Mouse (Mus musculus): ENCODE data around the gene Auh.

Gene Auh

DNA sequence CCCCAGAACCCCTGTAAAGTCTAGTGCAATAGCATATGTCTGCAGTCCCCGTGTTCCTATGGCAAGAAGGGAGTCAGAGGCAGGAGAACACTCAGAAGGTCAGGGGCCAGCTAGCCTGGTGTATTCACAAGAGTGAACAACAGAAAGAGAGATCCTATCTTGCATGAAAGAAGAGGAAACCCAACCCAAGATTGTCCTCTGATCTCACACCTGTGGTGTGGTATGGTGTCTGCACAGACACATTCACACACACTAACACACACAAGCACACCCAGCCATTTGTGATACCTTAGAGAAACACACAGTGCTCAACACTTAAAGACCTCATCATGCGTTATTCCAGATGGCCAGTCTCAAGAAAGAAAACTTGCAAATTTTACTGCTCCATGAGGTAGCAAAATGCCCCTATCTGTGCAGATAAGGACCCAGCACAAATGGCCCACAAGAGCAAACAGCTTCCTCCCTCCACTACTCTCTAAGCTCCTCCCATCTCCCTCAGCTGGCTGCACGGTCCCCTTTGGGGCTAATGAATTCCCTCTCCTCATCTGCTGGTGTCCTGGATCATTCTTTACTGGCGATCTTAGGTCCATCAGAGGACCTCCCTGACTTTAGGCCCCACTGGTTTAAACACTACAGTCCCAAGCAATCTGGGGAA, 128.7 kb downstream of the Auh start:
- DNase-seq (ENCODE audit: low spot score in 2 of 2), result no peak

DNA sequence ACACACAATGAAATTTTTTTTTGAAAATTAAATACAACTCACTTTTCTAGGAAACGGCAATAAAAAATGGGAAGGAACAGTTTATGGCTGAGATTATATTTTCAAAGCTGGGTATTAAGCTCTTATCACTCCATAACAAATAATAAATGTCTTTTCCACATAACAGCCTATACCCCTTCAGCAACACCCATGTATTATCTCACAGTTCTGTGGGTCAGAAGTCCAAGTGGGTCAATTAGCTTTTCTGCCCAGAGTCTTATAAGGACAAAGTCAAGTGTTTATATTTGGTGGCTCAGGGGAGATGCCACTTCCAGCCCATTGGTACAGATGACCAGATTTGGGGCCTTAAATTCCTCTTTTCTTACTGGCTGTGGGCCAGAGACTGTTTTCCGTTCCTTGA, 129.4 kb downstream of the Auh start:
- DNase-seq (ENCODE audit: low spot score in 2 of 2), result no peak

DNA sequence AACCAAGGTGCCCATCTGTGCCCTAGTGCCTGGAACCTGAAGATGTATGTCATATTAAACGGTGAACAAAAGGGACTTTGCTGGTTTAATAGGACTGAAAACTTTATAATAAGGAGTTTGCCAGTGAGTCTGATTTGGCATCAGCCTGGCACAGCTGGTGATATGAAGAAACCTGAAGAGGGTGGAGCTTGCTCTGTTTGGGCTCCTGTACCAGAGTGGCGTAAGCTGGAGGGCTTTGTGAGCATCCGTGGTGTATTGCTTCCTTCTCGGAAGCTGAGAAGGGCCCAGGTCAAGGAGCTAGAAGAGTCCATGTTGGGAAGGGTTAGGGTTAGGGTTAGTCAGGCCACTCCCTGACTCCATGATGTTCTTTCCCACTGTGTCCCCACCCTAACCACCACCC, 135.2 kb downstream of the Auh start:
- no peak for DNase-seq (ENCODE audit: low spot score in 2 of 2)

DNA sequence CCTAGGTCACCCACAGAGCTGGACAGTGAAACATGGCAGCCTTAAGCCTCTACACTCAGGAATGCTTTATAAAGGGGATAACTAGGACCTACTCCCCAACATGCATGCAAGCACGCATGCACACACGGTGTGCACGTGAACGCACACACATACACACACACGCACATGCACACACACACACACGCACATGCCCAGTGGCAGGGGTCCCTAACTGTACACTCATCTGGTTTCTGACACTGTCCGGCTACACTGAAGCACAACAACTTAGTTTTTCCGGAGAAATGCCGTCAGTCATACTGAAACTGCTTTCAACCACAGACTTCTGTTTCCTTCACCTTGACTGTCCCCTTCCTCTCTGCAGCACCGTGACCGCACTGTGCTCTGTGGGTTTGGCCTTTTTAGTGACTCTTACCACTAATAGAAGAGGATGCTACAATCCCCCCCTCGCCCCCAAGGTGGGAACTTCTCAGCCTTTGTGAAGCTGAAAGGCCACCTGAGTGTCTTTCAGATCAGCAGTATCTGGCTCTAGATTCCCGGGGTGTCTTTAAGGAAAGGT, 136.0 kb downstream of the Auh start:
- peak in 1 of 2 experiments; percentile 26 for DNase-seq (ENCODE audit: low spot score in 2 of 2)

DNA sequence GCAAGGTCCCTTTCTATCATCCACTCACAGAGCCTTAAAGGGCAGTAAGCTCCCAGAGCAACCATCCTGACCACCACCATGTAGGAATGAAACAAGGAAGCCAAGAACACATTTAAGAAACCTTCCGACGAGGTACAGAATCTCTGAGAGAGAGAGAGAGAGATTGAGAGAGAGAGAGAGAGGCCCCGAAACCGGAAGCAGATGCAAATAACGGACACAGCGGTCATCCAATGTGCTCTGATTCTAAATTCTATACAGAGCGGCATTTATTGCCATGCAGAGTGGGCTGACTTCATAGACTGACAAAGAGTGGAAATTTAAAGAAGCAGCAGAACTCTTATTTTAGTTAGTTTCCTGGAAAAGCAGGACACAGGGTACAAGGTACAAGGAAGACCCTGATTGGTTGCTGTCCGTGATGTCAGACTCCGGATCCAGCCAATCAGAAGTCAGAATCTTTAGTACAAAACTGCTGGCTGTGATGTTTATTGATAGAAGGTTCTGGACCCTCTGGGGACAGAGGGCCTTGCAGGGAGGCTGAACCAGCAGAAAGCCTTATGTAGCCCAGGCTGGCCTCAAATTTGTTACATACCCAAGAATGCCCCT, 137.1 kb downstream of the Auh start:
- DNase-seq (ENCODE audit: low spot score in 2 of 2), result no peak

DNA sequence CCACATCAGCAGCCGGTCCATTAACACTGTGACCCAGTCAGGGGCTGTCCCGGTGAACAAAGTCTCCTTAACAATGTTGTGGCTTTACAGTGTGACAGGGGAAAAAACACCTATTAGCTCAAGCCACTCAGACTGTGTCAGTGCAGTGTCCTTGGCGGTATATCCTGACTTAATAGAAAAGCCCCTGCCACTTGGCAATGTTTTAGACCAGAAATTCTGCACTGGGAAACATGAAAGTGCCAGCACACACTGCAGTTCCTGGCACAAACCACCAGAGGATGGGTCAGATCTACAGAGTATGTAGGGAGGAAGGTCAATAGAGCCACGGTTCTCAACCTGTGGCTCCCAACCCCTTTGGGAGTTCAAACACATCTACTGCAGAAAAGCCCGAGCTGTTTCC, 138.6 kb downstream of the Auh start:
- no peak for DNase-seq (ENCODE audit: low spot score in 2 of 2)

Data from spleen, postnatal 14 days (tissue).